Mouse (Mus musculus): ENCODE results near the gene C2. TPM values are rescaled to one million over a fixed set of nuclear protein-coding genes. Genes with fewer than 3 reads are reported as not detected.
"Not testable (repeated sequence)": the region's sequence is repeated elsewhere in the genome, so short reads cannot be mapped to it uniquely, and the experiment has no call there.

Gene C2
- polyA plus RNA-seq, 1 experiment from 2014 or later: 0.86 TPM

DNA sequence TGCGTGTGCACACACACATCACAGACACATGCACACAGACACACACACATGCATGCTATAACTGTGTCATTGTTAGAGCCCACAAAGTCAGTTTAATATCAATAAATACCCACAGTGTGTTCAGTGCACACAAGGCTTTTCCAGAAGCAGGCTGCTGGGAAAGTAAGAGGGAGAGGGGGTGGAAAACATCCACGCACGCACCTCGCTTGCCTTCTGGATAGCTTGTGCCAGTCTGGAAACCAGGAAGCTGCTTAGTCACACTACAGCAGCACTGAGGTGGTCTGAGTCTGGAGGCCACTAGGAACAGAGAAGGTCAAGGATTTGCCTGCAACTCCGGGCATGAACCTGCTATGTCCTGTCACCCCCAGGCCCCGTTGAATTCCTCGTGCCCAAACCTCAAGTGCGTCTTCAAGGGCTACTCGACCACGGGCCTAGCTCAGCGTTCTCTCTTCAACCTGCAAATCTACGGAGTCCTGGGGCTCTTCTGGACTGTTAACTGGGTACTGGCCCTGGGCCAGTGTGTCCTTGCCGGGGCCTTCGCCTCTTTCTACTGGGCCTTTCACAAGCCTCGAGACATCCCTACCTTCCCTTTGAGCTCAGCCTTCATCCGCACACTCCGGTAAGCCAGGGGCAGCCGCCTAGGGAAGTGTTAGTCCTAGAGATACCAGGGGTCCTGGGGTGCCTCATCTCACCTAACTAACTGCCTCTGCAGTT, 29.4 kb upstream of the C2 start:
- Histone ChIP-seq H3K79me2 (ENCODE audit: inconsistent target) (peaks cover 13% of the 10 kb centered on the region), H3K27ac (no peak overlapping the region), H3K36me3 (ENCODE audit: inconsistent target) (0 out of 2 replicates have a peak, but pooled peaks cover under 1% of the 10 kb centered on the region), H3K4me3 (ENCODE audit: inconsistent target) (no peak overlapping the region)
- WGBS (ENCODE audit: missing documents): 93% methylated on average over 18 of the region's 18 CpGs

DNA sequence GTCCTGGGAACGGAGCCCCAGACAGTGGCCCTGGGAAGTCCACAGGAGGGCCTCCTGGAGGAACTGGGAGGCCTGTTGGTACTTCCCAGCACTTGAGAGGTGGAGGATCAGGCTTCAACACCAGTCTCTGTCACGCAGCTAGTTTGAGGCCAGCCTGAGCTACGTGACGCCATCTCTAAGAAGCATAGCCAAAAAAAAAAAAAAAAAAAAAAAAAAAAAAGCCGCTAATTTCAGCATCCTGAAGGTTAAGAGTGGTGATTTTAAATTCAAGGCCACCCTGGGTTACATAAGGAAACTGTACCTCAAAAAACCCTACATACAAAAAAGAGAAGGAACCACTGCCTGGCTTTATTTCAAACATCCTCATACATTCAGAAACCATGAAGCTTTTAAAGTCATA, 26.2 kb upstream of the C2 start:
- Histone ChIP-seq H3K27ac (peak overlapping the region; percentile 78), H3K36me3 (ENCODE audit: inconsistent target) (no peaks in the 10 kb centered on the region)
- 86% methylated on average over 1 of the region's 5 CpGs for WGBS (ENCODE audit: missing documents)

DNA sequence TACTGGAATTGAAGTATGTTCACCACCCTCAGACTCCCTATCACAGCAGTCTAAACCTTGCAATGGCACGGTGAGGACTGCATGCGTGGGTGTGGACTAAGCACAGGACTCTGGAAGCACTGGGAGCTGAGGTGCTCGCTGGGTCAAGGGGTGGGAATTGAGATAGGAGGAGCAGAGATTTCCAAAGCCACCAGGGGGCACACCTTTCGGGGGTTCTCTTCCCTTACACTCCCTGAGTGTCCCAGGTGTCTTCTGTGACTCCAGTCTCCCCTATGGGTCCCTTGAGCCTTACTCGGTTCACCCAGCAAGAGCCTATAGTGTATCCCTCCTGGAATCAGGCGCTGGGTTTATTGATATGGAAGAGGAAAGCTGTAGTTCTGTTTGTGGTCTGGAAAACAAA, 24.9 kb upstream of the C2 start:
- WGBS (ENCODE audit: missing documents): 80% methylated on average over 6 of the region's 6 CpGs
- Histone ChIP-seq H3K27ac (no peak overlapping the region), H3K4me3 (ENCODE audit: inconsistent target) (no peak overlapping the region), H3K79me2 (ENCODE audit: inconsistent target) (no peaks in the 10 kb centered on the region), H3K36me3 (ENCODE audit: inconsistent target) (no peaks in the 10 kb centered on the region)

More for the DNA sequence above, 26.2 kb upstream of the C2 start:
- Histone ChIP-seq H3K4me3 (ENCODE audit: inconsistent target) (no peak overlapping the region), H3K79me2 (ENCODE audit: inconsistent target) (no peaks in the 10 kb centered on the region)

DNA sequence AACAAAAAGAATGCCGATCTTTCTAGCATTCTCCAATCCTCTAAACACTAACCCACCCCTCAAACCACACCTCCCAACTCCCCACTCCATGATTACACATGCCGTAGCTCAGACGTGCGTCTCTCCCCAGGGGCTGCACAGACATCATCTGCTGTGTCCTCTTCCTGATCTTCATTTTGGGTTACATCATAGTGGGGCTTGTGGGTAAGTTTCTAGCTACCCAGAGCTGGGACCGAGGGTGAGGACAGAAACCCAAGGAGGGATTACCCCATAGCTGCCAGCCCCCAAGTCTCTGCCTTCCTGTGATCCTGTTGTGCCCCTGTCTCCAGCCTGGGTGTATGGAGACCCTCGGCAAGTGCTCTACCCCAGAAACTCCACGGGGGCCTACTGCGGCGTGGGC, 19.1 kb upstream of the C2 start:
- Histone ChIP-seq H3K27ac (no peak overlapping the region), H3K36me3 (ENCODE audit: inconsistent target) (peaks cover 13% of the 10 kb centered on the region; the same call in 1 of the 2 replicates), H3K4me3 (ENCODE audit: inconsistent target) (no peak overlapping the region), H3K79me2 (ENCODE audit: inconsistent target) (no peaks in the 10 kb centered on the region)
- WGBS (ENCODE audit: missing documents): 68% methylated on average over 9 of the region's 9 CpGs

DNA sequence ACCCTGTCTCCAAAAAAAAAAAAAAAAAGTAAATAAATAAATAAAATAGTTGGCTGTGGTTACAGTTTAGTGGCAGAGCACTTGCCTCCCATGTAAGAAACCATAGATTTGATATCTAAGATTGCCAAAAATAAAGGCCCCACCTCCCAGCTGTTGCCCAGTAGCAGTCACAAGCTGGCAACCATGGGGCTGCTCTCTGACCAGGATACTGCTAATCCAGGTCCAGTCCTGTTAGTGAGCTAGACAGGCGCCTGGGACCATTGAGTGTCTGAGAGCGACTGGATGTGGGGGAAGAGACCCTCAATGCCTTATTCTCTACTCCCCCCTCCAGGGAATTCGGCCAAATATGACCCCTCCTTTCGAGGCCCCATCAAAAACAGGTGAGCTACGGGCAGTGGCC, 18.3 kb upstream of the C2 start:
- WGBS (ENCODE audit: missing documents): 98% methylated on average over 5 of the region's 5 CpGs
- Histone ChIP-seq H3K36me3 (ENCODE audit: inconsistent target) (peaks cover 21% of the 10 kb centered on the region; the same call in 1 of the 2 replicates), H3K27ac (no peak overlapping the region), H3K4me3 (ENCODE audit: inconsistent target) (no peak overlapping the region), H3K79me2 (ENCODE audit: inconsistent target) (no peaks in the 10 kb centered on the region)

DNA sequence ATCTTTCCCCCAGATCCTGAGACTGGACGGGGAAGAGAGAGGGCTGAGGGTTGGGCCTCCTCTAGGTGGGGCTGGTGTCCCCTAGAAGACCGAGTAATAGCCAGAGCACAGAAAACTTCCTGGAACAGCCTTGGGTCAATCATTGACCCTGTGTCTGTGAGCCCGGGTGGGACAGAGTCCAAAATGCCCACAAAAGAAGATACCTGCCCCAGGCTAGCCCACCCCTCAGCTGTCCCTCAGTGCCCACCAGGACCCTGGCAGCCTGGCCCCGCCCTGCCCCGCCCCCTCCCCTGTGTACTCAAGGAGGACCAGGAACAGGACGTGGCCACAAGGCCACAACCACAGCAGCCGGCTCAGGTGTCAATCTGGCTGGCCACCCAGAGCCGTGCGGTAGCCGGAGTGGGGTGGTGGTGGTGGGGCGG, 17.4 kb upstream of the C2 start:
- 27% methylated on average over 11 of the region's 11 CpGs for WGBS (ENCODE audit: missing documents)
- Histone ChIP-seq H3K79me2 (ENCODE audit: inconsistent target) (no peaks in the 10 kb centered on the region), H3K36me3 (ENCODE audit: inconsistent target) (peaks cover 28% of the 10 kb centered on the region), H3K27ac (no peak overlapping the region), H3K4me3 (ENCODE audit: inconsistent target) (no peak overlapping the region)

DNA sequence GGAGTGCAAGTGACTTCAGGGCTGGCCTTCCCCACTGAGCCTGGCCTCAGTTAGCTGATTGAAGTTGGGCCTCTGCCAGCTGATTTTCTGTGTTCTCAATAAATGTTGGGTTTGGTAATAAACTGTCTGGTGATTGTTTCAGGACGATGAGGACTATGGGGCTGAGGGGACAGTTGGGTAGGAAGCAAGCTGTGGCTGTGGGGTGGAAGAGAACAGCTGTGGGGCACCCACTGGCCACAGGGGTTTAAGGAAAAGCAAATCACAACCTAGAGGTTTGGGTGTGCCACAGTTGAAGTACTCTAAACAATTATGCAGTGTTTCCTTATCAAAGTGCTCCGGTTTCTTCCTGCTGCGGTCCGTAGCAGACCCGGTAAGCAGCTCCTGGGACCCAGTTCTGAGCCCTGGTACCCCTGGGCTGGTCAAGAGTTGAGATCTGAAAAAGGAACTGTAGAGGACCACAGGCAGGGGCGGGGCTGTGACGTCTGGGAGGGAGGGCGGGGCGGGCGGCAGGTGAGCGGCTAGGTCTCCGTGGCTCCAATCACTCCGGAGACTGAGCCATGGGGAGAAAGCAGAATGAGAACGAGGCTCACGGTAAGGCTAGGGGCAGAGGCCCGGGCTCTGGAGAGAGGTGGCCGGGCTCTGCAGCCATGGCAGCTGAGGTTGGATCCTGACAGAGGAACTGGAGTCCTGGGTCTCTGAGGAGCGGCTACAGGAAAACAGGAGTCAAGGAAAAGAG, 16.0 kb upstream of the C2 start, which contains the start of gene Slc44a4:
Slc44a4 (plus strand) TSS at position 537 of the 736 bp plus-strand sequence.
- Histone ChIP-seq H3K36me3 (ENCODE audit: inconsistent target) (peaks cover 39% of the 10 kb centered on the region), H3K79me2 (ENCODE audit: inconsistent target) (no peaks in the 10 kb centered on the region), H3K4me3 (ENCODE audit: inconsistent target) (no peak within 1 kb of the TSS), H3K27ac (no peak within 1 kb of the TSS)
- WGBS (ENCODE audit: missing documents): 71% methylated on average over 18 of the region's 18 CpGs

DNA sequence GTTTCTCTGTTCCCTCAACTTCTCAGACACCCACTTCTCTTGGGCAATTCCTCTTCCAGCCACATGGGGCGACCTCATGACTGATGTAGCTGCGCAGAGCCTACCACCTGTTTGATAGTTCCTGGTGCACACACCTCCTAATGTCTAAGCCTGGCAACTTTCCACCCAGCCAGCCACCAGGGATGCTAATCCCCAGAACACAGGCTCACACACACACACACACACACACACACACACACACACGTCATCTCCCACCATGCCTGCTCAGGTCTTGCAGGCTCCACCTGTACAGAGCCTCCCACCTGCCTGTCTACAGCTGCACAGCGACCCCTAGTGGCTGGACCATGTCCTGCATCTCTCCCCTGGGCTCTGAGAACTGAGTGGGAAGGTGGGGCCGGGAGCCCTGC, 13.9 kb upstream of the C2 start:
- Histone ChIP-seq H3K4me3 (ENCODE audit: inconsistent target) (no peak overlapping the region), H3K36me3 (ENCODE audit: inconsistent target) (peaks cover 61% of the 10 kb centered on the region), H3K79me2 (ENCODE audit: inconsistent target) (no peaks in the 10 kb centered on the region), H3K27ac (no peak overlapping the region)
- WGBS (ENCODE audit: missing documents): 55% methylated on average over 5 of the region's 5 CpGs

DNA sequence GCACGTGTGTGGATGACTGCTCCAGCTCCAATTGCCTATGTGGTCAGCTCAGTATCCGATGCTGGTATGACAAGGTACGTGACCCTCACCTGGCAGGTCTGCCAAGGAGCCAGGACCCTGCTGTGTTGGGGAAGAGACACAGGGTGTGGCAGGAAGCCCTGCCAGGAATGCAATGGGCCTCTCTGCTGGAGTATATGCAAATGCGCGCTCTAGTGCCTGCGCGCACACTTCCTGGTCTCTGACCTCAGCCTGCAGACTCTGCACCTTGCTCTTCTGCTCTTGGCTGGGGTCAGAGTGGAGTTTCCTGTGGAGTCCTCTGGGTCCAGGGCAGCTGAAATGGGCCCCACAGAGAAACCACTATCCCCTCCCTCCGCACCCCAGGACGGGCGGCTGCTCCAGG, 12.9 kb upstream of the C2 start:
- 92% methylated on average over 10 of the region's 10 CpGs for WGBS (ENCODE audit: missing documents)
- Histone ChIP-seq H3K27ac (no peak overlapping the region), H3K79me2 (ENCODE audit: inconsistent target) (no peaks in the 10 kb centered on the region), H3K4me3 (ENCODE audit: inconsistent target) (no peak overlapping the region), H3K36me3 (ENCODE audit: inconsistent target) (peaks cover 68% of the 10 kb centered on the region)

DNA sequence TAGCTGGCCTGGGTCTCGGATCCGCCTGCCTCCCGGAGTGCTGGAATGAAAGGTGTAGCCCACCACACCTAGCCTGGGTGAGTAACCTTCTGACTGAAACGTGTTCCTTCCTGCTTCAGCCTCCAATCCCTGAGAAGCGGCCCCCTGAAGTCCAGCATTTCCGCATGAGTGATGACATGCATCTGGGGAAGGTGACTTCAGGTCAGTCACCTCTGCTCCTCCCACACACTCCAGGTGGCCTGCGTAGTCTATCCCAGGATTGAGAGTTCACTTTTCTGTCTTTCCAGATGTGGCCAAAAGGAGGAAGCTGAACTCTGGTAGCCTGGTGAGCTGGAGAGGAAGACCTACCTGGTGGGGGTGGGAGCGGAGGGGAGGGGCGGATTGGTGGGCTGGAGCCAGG, 4.8 kb upstream of the C2 start:
- Histone ChIP-seq H3K36me3 (ENCODE audit: inconsistent target) (peaks cover 57% of the 10 kb centered on the region), H3K4me3 (ENCODE audit: inconsistent target) (no peak overlapping the region)
- 94% methylated on average over 9 of the region's 9 CpGs for WGBS (ENCODE audit: missing documents)

DNA sequence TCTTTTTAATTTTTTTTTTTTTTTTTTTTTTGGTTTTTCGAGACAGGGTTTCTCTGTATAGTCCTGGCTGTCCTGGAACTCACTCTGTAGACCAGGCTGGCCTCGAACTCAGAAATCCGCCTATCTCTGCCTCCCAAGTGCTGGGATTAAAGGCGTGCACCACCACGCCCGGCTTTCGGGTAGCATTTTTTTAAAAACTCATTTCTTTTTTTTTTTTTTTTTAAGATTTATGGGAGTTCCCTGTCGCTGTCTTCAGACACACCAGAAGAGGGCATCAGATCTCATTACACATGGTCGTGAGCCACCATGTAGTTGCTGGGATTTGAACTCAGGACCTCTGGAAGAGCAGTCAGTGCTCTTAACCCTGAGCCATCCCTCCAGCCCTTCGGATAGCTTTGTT, 3.9 kb upstream of the C2 start:
- H3K79me2 ChIP-seq (ENCODE audit: inconsistent target): peaks cover 46% of the 10 kb centered on the region
- not testable (repeated sequence) for H3K4me3 ChIP-seq (ENCODE audit: inconsistent target); H3K27ac ChIP-seq
- WGBS (ENCODE audit: missing documents): 88% methylated on average over 3 of the region's 10 CpGs
- peaks cover 47% of the 10 kb centered on the region for H3K36me3 ChIP-seq (ENCODE audit: inconsistent target)

More for the DNA sequence above, 4.8 kb upstream of the C2 start:
- Histone ChIP-seq H3K27ac (no peak overlapping the region), H3K79me2 (ENCODE audit: inconsistent target) (peaks cover 46% of the 10 kb centered on the region)

DNA sequence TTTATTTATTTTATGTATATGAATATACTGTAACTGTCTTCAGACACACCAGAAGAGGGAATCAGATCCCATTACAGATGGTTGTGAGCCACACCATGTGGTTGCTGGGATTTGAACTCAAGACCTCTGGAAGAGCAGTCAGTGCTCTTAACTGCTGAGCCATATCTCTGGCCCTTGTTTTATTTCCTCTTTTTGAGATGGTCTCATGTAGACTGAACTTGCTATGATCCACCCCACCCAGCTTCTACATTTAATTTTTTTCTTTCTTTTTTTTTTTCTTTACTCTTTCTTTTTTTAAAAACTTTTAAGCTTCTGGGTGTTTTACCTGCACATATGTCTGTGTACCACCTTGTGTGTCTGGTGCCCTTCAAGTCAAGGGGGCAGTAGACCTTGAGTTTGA, 2.8 kb upstream of the C2 start:
- not testable (repeated sequence) for H3K4me3 ChIP-seq (ENCODE audit: inconsistent target)
- H3K79me2 ChIP-seq (ENCODE audit: inconsistent target): peaks cover 46% of the 10 kb centered on the region
- H3K27ac ChIP-seq: 0 out of 2 replicates have a peak overlapping the region, but pooled peaks have one; percentile 3
- H3K36me3 ChIP-seq (ENCODE audit: inconsistent target): peaks cover 39% of the 10 kb centered on the region

DNA sequence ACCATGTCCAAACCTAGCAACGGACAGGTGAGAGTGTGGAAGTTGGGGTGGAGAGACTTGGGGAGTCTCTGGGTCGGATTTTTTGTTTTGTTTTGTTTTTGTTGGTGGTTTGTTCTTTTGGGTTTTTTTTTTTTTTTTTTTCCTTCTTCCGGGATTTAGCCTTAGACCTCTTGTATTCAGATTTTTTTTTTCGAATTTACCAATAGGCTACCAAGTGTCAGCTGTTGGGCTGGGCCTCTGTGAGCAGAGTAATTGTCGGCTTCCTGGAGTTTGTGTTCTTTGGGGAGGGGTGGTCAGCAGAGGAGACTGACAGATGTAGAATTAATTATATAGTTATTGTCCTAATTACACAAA, 1.8 kb upstream of the C2 start:
- H3K79me2 ChIP-seq (ENCODE audit: inconsistent target): peaks cover 46% of the 10 kb centered on the region
- 0% methylated on average over 2 of the region's 5 CpGs for WGBS (ENCODE audit: missing documents)
- H3K27ac ChIP-seq: peak overlapping the region; percentile 88
- H3K4me3 ChIP-seq (ENCODE audit: inconsistent target): peak overlapping the region; percentile 84
- H3K36me3 ChIP-seq (ENCODE audit: inconsistent target): peaks cover 29% of the 10 kb centered on the region

DNA sequence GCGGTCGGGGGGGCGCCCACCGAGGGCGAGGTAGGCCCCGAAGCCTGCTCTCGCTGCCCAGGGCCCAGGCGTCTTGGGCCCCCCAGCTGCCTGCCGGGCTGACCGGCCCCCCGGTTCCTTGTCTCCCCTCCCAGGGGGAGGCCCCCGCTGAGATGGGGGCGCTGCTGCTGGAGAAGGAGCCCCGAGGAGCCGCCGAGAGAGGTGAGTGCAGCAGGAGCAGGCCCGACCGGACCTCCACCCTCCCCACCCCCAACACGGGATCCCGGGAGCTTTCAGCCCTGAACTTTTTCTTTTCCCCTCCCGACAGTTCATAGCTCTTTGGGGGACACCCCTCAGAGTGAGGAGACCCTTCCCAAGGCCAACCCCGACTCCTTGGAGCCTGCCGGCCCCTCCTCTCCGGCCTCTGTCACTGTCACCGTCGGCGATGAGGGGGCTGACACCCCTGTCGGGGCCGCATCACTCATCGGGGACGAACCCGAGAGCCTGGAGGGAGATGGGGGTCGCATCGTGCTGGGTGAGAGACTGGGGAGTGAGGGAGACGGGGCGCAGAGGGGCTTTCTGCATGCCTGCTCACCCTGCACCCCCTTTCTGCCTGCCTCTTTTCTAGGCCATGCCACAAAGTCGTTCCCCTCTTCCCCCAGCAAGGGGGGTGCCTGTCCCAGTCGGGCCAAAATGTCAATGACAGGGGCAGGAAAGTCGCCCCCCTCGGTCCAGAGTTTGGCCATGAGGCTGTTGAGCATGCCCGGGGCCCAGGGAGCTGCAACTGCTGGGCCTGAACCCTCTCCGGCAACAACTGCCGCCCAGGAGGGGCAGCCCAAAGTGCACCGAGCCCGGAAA, 1.2 kb upstream of the C2 start:
- peak overlapping the region; percentile 84 for H3K4me3 ChIP-seq (ENCODE audit: inconsistent target)
- under 1% methylated on average over 45 of the region's 45 CpGs for WGBS (ENCODE audit: missing documents)
- peaks cover 23% of the 10 kb centered on the region for H3K36me3 ChIP-seq (ENCODE audit: inconsistent target)
- H3K27ac ChIP-seq: peak overlapping the region; percentile 88
- peaks cover 46% of the 10 kb centered on the region for H3K79me2 ChIP-seq (ENCODE audit: inconsistent target)

DNA sequence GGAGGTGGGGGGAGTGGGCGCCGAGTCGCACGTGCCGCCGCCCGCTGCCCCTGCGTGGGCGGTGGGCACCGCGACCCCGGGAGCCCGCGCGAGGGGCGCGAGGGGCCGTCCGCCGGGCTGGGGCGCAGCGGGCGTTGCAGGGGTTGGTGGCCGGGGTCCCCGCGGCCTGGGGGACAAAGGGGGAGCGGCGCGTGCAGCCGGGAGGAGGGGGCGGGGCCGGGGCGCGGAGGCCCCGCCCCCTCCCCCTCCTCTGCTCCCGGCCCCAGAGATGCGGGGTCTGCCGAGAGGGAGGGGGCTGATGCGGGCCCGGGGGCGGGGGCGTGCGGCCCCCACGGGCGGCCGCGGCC, 614 bp upstream of the C2 start:
- Histone ChIP-seq H3K79me2 (ENCODE audit: inconsistent target) (peaks cover 46% of the 10 kb centered on the region), H3K36me3 (ENCODE audit: inconsistent target) (peaks cover 17% of the 10 kb centered on the region), H3K27ac (no peak overlapping the region), H3K4me3 (ENCODE audit: inconsistent target) (no peak overlapping the region)
- 1% methylated on average over 19 of the region's 47 CpGs for WGBS (ENCODE audit: missing documents)

All from macrophage (primary cell).